ENCODE assay signal across 24 mouse cellular contexts in the genomic region with DNA sequence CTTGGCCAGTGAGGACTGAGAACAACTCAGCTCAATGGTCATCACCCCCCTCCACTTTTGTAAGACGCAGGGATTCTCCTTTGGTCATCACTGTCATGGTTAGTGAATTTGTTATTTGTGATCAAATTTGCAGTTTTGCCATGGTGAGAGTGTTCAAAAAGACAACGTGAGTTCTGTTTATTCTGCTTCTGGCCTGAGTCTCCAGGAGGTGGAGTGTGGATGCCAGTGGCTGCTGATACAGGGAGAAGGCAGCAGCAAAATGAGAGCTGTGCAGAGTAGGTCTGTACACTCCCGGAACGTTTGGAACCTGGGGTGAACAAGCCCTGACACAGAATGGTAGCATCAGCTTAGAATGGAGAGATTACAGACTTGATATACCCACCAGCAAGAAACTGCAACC.
DNase-seq lines count a peak whose midpoint lies in the region; TF ChIP-seq lines count a peak whose summit lies in the region.
"Had no signal": no experiment of that assay in that cellular context is flagged by ENCODE, and none has a peak within 500 bp of the region (broad histone marks: within the 10 kb centered on the region; RNA-seq: fewer than 3 reads in every experiment).

No protein-coding gene starts in this region.

- H3K27me3 ChIP-seq in cerebellum, adult 2 months (ENCODE audit: control insufficient read depth, insufficient read depth, low read length): no peaks in the 10 kb centered on the region
- H3K27me3 ChIP-seq: embryonic facial prominence, embryonic 13.5 days; forebrain, embryonic 12.5 days; heart, embryonic 13.5 days had no signal

- peaks cover 20% of the 10 kb centered on the region; the same call in 1 of the 2 replicates for H3K4me1 ChIP-seq in cerebellum, adult 2 months (ENCODE audit: control insufficient read depth, insufficient read depth, low read length)
- H3K4me1 ChIP-seq: embryonic facial prominence, embryonic 10.5 days; heart, embryonic 13.5 days had no signal

- H3K4me3 ChIP-seq in cerebellum, adult 2 months (replicated peaks; ENCODE audit: insufficient read depth, low read depth, low read length): no peak overlapping the region
- H3K4me3 ChIP-seq: embryonic facial prominence, embryonic 10.5 days; embryonic facial prominence, embryonic 13.5 days; erythroblast, embryonic 14.5 days; forebrain, embryonic 12.5 days; gastrocnemius, adult 2 months; heart, embryonic 13.5 days had no signal

- 19% methylated on average over 4 of the region's 4 CpGs for WGBS in cerebellum, adult 2 months

- no peak for TF ChIP-seq POLR2A in cerebellum, adult 2 months (IDR thresholded peaks at IDR 0.05; ENCODE audit: borderline replicate concordance, insufficient read depth, low read length)

- DNase-seq in cerebellum, adult 2 months: peak; percentile 52 to 58
- no peak for DNase-seq in cerebellum, adult 8-10 months
- peak; percentile 58 for DNase-seq in cerebellum, adult 9-10 months
- peak; percentile 47 for DNase-seq in cerebellum, adult 9-11 months
- peak; percentile 53 to 59 for DNase-seq in cerebellum, postnatal 25 days
- no peak for DNase-seq in urinary bladder, postnatal 4 days (ENCODE audit: low spot score in 2 of 2)
- DNase-seq in thymus, postnatal 0 days (ENCODE audit: low spot score): no peak
- DNase-seq: adrenal gland, adult 8-10 months; adrenal gland, postnatal 25 days; embryo, embryonic 11 days; gastrocnemius, adult 2 months; gastrocnemius, postnatal 14 days; heart, adult 18-20 months; heart, postnatal 14 days; heart, postnatal 4 days; kidney, adult 18-20 months; kidney, adult 9 months had no signal

- TF ChIP-seq CTCF in cerebellum, adult 2 months (IDR thresholded peaks at IDR 0.05; ENCODE audit: borderline replicate concordance, insufficient read depth, low read depth, low read length): no peak

- H3K27ac ChIP-seq in cerebellum, adult 2 months (ENCODE audit: insufficient read depth, low read length): peak overlapping the region; percentile 93
- H3K27ac ChIP-seq: embryonic facial prominence, embryonic 10.5 days; embryonic facial prominence, embryonic 13.5 days; forebrain, embryonic 12.5 days; gastrocnemius, adult 2 months; heart, embryonic 13.5 days; hindbrain, embryonic 14.5 days; hindbrain, postnatal 0 days had no signal

Comparison
In these comparisons a context has a peak if more than half of its experiments do, and no peak if none do; other contexts are left out.
1. DNase-seq: peak in cerebellum, adult 2 months (2 of 2), cerebellum, adult 9-10 months (single experiment), cerebellum, adult 9-11 months (single experiment) and cerebellum, postnatal 25 days (2 of 2); none in cerebellum, adult 8-10 months (single experiment), urinary bladder, postnatal 4 days (0 of 2) and thymus, postnatal 0 days (single experiment).